Mouse (Mus musculus) left cerebral cortex, postnatal 14 days (tissue): ENCODE measurements around the gene Hes1. TPM values are rescaled to one million over a fixed set of nuclear protein-coding genes. Genes with fewer than 3 reads are reported as not detected.
A peak's percentile ranks its signal among the peaks of the same experiment; 100 is the strongest.

Experiments used
- DNase-seq, 2 experiments: peaks; one replicate each; pipeline ENCODE4 v3.0.0; 2021 to 2022; ENCODE audit warnings: low spot score in 2 of 2, mixed read lengths in 1 of 2
- intact Hi-C: fragments of 180-260 bp; cut with DNase I; formaldehyde crosslinking; loops from one replicate; pipeline ENCODE4 v1.15.1; 2025
- long read RNA-seq, 2 experiments: library from polyadenylated mRNA; stranded (forward); transcript quantifications; one replicate each; pipeline ENCODE4 v2.0.0; 2021
- total RNA-seq, 2 experiments: library from RNA; stranded (reverse); gene quantifications; 2 replicates each; pipeline ENCODE4 v1.2.3; 2021

Hes1 gene
- total RNA-seq: 10 to 100 TPM; 13.5 to 18.3 TPM
- long read RNA-seq, experiment 1, transcript Hes1-201 (4 exons, 1,468 nt): major isoform, 18 of 27 reads
- long read RNA-seq, experiment 1, partial matches to known transcripts: 2 of 27 reads
- long read RNA-seq, experiment 1, other reads (novel, unspliced or antisense): 3 of 27 reads
- long read RNA-seq, experiment 2, transcript Hes1-201 (4 exons, 1,468 nt): major isoform, 12 of 15 reads
- long read RNA-seq, experiment 2, partial matches to known transcripts: 0 of 15 reads
- long read RNA-seq, experiment 2, other reads (novel, unspliced or antisense): 0 of 15 reads

- peak; percentile 80 to 86 for DNase-seq
- intact Hi-C loops: loop anchor here (2.0 to 10.0 kb wide), 2 partner anchors 55 to 409 kb away; no protein-coding TSS in a partner anchor
These were observed at the start of gene Hes1 for GRCm38 (mm10) chr16:30063984-30064453. Gene Hes1 (plus strand): TSS chr16:30064384.

GRCm38 (mm10) chr16:30016064-30016463 lies 48.1 kb upstream of the Hes1 start:
- DNase-seq: no peak
- intact Hi-C loops: no loop called here

GRCm38 (mm10) chr16:30020124-30020523 lies 44.1 kb upstream of the Hes1 start:
- DNase-seq: no peak
- intact Hi-C loops: no loop called here

- peak; percentile 23 to 57 for DNase-seq
- intact Hi-C loops: no loop called here
These were observed 41.8 kb upstream of the Hes1 start for GRCm38 (mm10) chr16:30022352-30022751.

- peak in 1 of 2 experiments; percentile 26 for DNase-seq
- intact Hi-C loops: no loop called here
These were observed 41.0 kb upstream of the Hes1 start for GRCm38 (mm10) chr16:30022890-30023797.

GRCm38 (mm10) chr16:30024681-30025262 lies 39.4 kb upstream of the Hes1 start:
- peak in 1 of 2 experiments; percentile 33 for DNase-seq
- intact Hi-C loops: no loop called here

- DNase-seq: no peak
- intact Hi-C loops: no loop called here
These were observed 36.0 kb upstream of the Hes1 start for GRCm38 (mm10) chr16:30028184-30028583.

- DNase-seq: peak in 1 of 2 experiments; percentile 51
- intact Hi-C loops: no loop called here
These were observed 34.8 kb upstream of the Hes1 start for GRCm38 (mm10) chr16:30029264-30030003.

- intact Hi-C loops: no loop called here
These were observed 31.8 kb upstream of the Hes1 start for GRCm38 (mm10) chr16:30032326-30032904.

GRCm38 (mm10) chr16:30033390-30033789 lies 30.8 kb upstream of the Hes1 start:
- intact Hi-C loops: no loop called here

More at GRCm38 (mm10) chr16:30032326-30032904, 31.8 kb upstream of the Hes1 start:
- no peak for DNase-seq

GRCm38 (mm10) chr16:30034001-30034400 lies 30.2 kb upstream of the Hes1 start:
- no peak for DNase-seq
- intact Hi-C loops: no loop called here

More at GRCm38 (mm10) chr16:30033390-30033789, 30.8 kb upstream of the Hes1 start:
- DNase-seq: no peak

GRCm38 (mm10) chr16:30034521-30034920 lies 29.7 kb upstream of the Hes1 start:
- intact Hi-C loops: no loop called here
- DNase-seq: no peak

- intact Hi-C loops: no loop called here
- no peak for DNase-seq
These were observed 29.2 kb upstream of the Hes1 start for GRCm38 (mm10) chr16:30034979-30035440.

GRCm38 (mm10) chr16:30036104-30036503 lies 28.1 kb upstream of the Hes1 start:
- no peak for DNase-seq
- intact Hi-C loops: no loop called here

- DNase-seq: no peak
- intact Hi-C loops: no loop called here
These were observed 25.3 kb upstream of the Hes1 start for GRCm38 (mm10) chr16:30038663-30039593.

GRCm38 (mm10) chr16:30039841-30040240 lies 24.3 kb upstream of the Hes1 start:
- no peak for DNase-seq
- intact Hi-C loops: no loop called here

GRCm38 (mm10) chr16:30042859-30043258 lies 21.3 kb upstream of the Hes1 start:
- intact Hi-C loops: no loop called here
- DNase-seq: peak in 1 of 2 experiments; percentile 61

GRCm38 (mm10) chr16:30045615-30046014 lies 18.6 kb upstream of the Hes1 start:
- intact Hi-C loops: no loop called here
- DNase-seq: no peak
